Mouse (Mus musculus) retina, postnatal 1 day (tissue): ENCODE data around the gene Unc13b.
"Not testable (repeated sequence)": the region's sequence is repeated elsewhere in the genome, so short reads cannot be mapped to it uniquely, and the experiment has no call there.

ENCODE experiments used
- DNase-seq: peaks from one replicate; pipeline ENCODE4 v3.0.0-alpha.2; 2012

Gene Unc13b

GRCm38 (mm10) chr4:43114946-43115345 lies 56.2 kb downstream of the Unc13b start:
- peak; percentile 68 for DNase-seq

GRCm38 (mm10) chr4:43116249-43116648 lies 57.5 kb downstream of the Unc13b start:
- DNase-seq = no peak

- DNase-seq = no peak
Observed at GRCm38 (mm10) chr4:43129750-43130149, 71.0 kb downstream of the Unc13b start.

GRCm38 (mm10) chr4:43142610-43143009 lies 83.9 kb downstream of the Unc13b start:
- no peak for DNase-seq

- not testable (repeated sequence) for DNase-seq
Observed at GRCm38 (mm10) chr4:43152413-43152812, 93.7 kb downstream of the Unc13b start.

GRCm38 (mm10) chr4:43160045-43160444 lies 101.3 kb downstream of the Unc13b start:
- no peak for DNase-seq

GRCm38 (mm10) chr4:43161124-43161657 lies 102.4 kb downstream of the Unc13b start:
- DNase-seq = no peak

- no peak for DNase-seq
Observed at GRCm38 (mm10) chr4:43163205-43163604, 104.5 kb downstream of the Unc13b start.

GRCm38 (mm10) chr4:43165403-43166005 lies 106.8 kb downstream of the Unc13b start:
- no peak for DNase-seq

- no peak for DNase-seq
Observed at GRCm38 (mm10) chr4:43170028-43170427, 111.3 kb downstream of the Unc13b start.

- no peak for DNase-seq
Observed at GRCm38 (mm10) chr4:43177126-43177525, 118.4 kb downstream of the Unc13b start.

GRCm38 (mm10) chr4:43182474-43183168 lies 123.9 kb downstream of the Unc13b start:
- no peak for DNase-seq

GRCm38 (mm10) chr4:43187439-43187838 lies 128.7 kb downstream of the Unc13b start:
- no peak for DNase-seq

- DNase-seq = no peak
Observed at GRCm38 (mm10) chr4:43189381-43189780, 130.6 kb downstream of the Unc13b start.

- DNase-seq = no peak
Observed at GRCm38 (mm10) chr4:43204946-43205345, 146.2 kb downstream of the Unc13b start.

GRCm38 (mm10) chr4:43205571-43205970 lies 146.8 kb downstream of the Unc13b start:
- peak; percentile 29 for DNase-seq

GRCm38 (mm10) chr4:43206989-43207388 lies 148.2 kb downstream of the Unc13b start:
- no peak for DNase-seq

GRCm38 (mm10) chr4:43209081-43209579 lies 150.4 kb downstream of the Unc13b start:
- DNase-seq = peak; percentile 62

GRCm38 (mm10) chr4:43209673-43210072 lies 150.9 kb downstream of the Unc13b start:
- DNase-seq = peak; percentile 60

- no peak for DNase-seq
Observed at GRCm38 (mm10) chr4:43216491-43216890, 157.7 kb downstream of the Unc13b start.

GRCm38 (mm10) chr4:43217997-43218396 lies 159.2 kb downstream of the Unc13b start:
- no peak for DNase-seq

GRCm38 (mm10) chr4:43231821-43232220 lies 173.1 kb downstream of the Unc13b start:
- no peak for DNase-seq

- DNase-seq = no peak
Observed at GRCm38 (mm10) chr4:43232985-43233384, 174.2 kb downstream of the Unc13b start.

GRCm38 (mm10) chr4:43233489-43233888 lies 174.7 kb downstream of the Unc13b start:
- DNase-seq = no peak
